Mouse (Mus musculus) G1E (cell line): Measurements from ENCODE around the gene Clasp1. TPM values are rescaled to one million over a fixed set of nuclear protein-coding genes. Genes with fewer than 3 reads are reported as not detected.

Experiments
- ATAC-seq: 2 replicates; pipeline ENCODE4 v1.8.0; 2016; ENCODE audit warnings: mild to moderate bottlenecking; ENCODE audit not compliant: insufficient number of reproducible peaks, poor library complexity, low FRiP score, severe bottlenecking; ENCODE audit errors: extremely low read depth
- DNase-seq: peaks from one replicate; pipeline ENCODE4 v3.0.0; 2012; ENCODE audit warnings: low spot score
- H3K27me3 ChIP-seq: 2 replicates; pipeline ENCODE4 v1.6.1; 2012; ENCODE audit warnings: mild to moderate bottlenecking, low read length, inconsistent platforms; ENCODE audit not compliant: insufficient read depth
- H3K36me3 ChIP-seq: replicated peaks from 2 replicates; pipeline ENCODE3; 2012; ENCODE audit warnings: mild to moderate bottlenecking, inconsistent platforms
- H3K4me1 ChIP-seq: 2 replicates; pipeline ENCODE4 v1.6.1; 2012; ENCODE audit warnings: low read depth, low read length, inconsistent platforms, mixed read lengths; ENCODE audit not compliant: insufficient read depth
- H3K4me3 ChIP-seq: 2 replicates; pipeline ENCODE4 v1.5.1; 2012; ENCODE audit warnings: low read depth, mild to moderate bottlenecking, inconsistent platforms, low read length, moderate library complexity, mixed read lengths
- H3K9me3 ChIP-seq: replicated peaks from 2 replicates; pipeline ENCODE4 v1.6.1; 2012; ENCODE audit warnings: inconsistent platforms
- CTCF ChIP-seq: IDR thresholded peaks from 2 replicates; pipeline ENCODE4 v1.5.1; 2012; ENCODE audit warnings: low read depth, low read length, inconsistent platforms, mixed read lengths
- GATA1 ChIP-seq: IDR thresholded peaks from 2 replicates; pipeline ENCODE4 v1.6.1; 2012; ENCODE audit warnings: borderline replicate concordance, low read length, inconsistent platforms, mixed read lengths
- GATA2 ChIP-seq: IDR thresholded peaks from 2 replicates; pipeline ENCODE4 v1.6.1; 2012; ENCODE audit warnings: low read depth, low read length, inconsistent platforms, borderline replicate concordance
- POLR2AphosphoS5 ChIP-seq: IDR thresholded peaks from 2 replicates; pipeline ENCODE4 v1.6.1; 2012; ENCODE audit warnings: low read depth, low read length, inconsistent platforms; ENCODE audit not compliant: insufficient replicate concordance
- TAL1 ChIP-seq: conservative IDR thresholded peaks from 2 replicates; pipeline ENCODE4 v1.6.1; 2012; ENCODE audit warnings: low read depth, low read length, inconsistent platforms, mixed read lengths
- polyA plus RNA-seq: library from polyadenylated mRNA; stranded (reverse); fragments of >175 nt; gene quantifications from 2 replicates; pipeline ENCODE4 v1.2.3, GENCODE M21; 2012
- total RNA-seq, 2 experiments: library from RNA; stranded (forward) in 1 of 2; stranded (reverse) in 1 of 2; fragments of 200-1000 nt in 1 of 2; fragments of >200 nt in 1 of 2; fragmentation: Nextera tagmentation in 1 of 2; gene quantifications; 2 replicates each; pipeline ENCODE4 v1.2.3; 2014 to 2017

Gene Clasp1
- total and polyA plus RNA-seq, 3 experiments = 39.6 to 86.9 (median 51.2) TPM

DNA sequence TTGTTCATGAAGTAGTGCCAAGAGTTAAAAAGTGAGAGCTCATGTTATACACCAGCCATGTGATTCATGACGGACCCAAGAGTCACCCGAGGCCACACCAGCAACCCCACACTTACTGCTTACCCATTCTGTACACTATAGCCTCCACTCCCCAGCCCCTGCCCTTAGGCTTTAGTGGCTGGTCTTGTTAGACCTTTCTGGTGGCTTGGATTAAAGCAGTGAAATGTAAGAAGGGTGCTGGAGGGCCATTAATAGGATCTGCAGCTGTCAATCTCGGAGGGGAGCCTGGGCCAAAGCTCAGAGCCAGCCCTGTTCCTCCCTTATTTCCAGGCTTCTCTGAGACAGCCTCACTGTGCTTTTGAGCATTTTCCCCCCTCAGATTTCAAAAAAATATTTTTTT lies 56.1 kb downstream of the Clasp1 start:
- no peak for ATAC-seq
- no peak overlapping the region for H3K4me3 ChIP-seq
- no peak for DNase-seq
- TF ChIP-seq CTCF (no peak), POLR2AphosphoS5 (no peak)
- peaks cover 52% of the 10 kb centered on the region for H3K36me3 ChIP-seq
- H3K4me1 ChIP-seq = 0 out of 2 replicates have a peak, but pooled peaks cover 2% of the 10 kb centered on the region
- no peaks in the 10 kb centered on the region for H3K27me3 ChIP-seq
- H3K9me3 ChIP-seq = no peaks in the 10 kb centered on the region

GRCm38 (mm10) chr1:118445441-118445840 lies 56.6 kb downstream of the Clasp1 start:
- TF ChIP-seq CTCF (no peak), GATA2 (no peak), TAL1 (no peak), POLR2AphosphoS5 (no peak), GATA1 (no peak)
- 0 out of 2 replicates have a peak, but pooled peaks cover 2% of the 10 kb centered on the region for H3K4me1 ChIP-seq
- H3K36me3 ChIP-seq = peaks cover 50% of the 10 kb centered on the region
- no peak for DNase-seq
- no peaks in the 10 kb centered on the region for H3K27me3 ChIP-seq
- ATAC-seq = no peak
- H3K4me3 ChIP-seq = no peak overlapping the region
- no peaks in the 10 kb centered on the region for H3K9me3 ChIP-seq

DNA sequence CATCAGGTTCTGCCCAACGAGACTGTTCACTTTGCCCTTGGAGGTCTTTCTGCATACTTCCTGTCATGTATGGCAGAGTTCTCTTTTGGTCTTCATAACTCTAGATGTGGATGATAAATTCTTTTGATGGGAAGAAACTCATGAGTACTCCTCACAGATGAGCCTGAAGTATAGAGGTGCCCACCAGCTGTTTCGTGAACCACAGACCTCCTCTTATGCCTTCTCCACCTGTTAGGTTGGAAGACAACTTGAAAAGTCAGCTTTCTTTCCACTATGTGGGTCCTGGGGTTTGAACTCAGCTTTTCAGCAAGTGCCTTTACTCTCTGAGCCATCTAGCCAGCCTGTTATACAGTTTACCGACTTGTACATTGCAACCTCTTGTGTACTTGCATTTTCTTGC lies 57.1 kb downstream of the Clasp1 start:
- TF ChIP-seq CTCF (no peak), GATA1 (no peak), TAL1 (no peak), GATA2 (no peak), POLR2AphosphoS5 (no peak)
- Histone ChIP-seq H3K4me3 (no peak overlapping the region), H3K27me3 (no peaks in the 10 kb centered on the region), H3K4me1 (0 out of 2 replicates have a peak, but pooled peaks cover 2% of the 10 kb centered on the region), H3K9me3 (no peaks in the 10 kb centered on the region), H3K36me3 (peaks cover 46% of the 10 kb centered on the region)
- ATAC-seq = no peak
- no peak for DNase-seq

- Histone ChIP-seq H3K9me3 (no peaks in the 10 kb centered on the region), H3K27me3 (no peaks in the 10 kb centered on the region), H3K36me3 (peaks cover 44% of the 10 kb centered on the region), H3K4me3 (no peak overlapping the region), H3K4me1 (0 out of 2 replicates have a peak, but pooled peaks cover 3% of the 10 kb centered on the region)
- no peak for DNase-seq
- no peak for ATAC-seq
- no peak for TF ChIP-seq GATA1
- no peak for TF ChIP-seq CTCF
- no peak for TF ChIP-seq TAL1
- no peak for TF ChIP-seq POLR2AphosphoS5
- TF ChIP-seq GATA2 = no peak
These were observed 58.3 kb downstream of the Clasp1 start for GRCm38 (mm10) chr1:118447131-118447530.

GRCm38 (mm10) chr1:118448214-118448613 lies 59.4 kb downstream of the Clasp1 start:
- no peak for DNase-seq
- H3K4me1 ChIP-seq = 0 out of 2 replicates have a peak, but pooled peaks cover 6% of the 10 kb centered on the region
- H3K4me3 ChIP-seq = no peak overlapping the region
- H3K36me3 ChIP-seq = peaks cover 46% of the 10 kb centered on the region
- H3K9me3 ChIP-seq = no peaks in the 10 kb centered on the region
- no peaks in the 10 kb centered on the region for H3K27me3 ChIP-seq
- ATAC-seq = no peak
- TF ChIP-seq GATA1 = no peak
- no peak for TF ChIP-seq TAL1
- TF ChIP-seq POLR2AphosphoS5 = no peak
- no peak for TF ChIP-seq CTCF
- TF ChIP-seq GATA2 = no peak

- Histone ChIP-seq H3K9me3 (no peaks in the 10 kb centered on the region), H3K4me1 (peaks cover 15% of the 10 kb centered on the region), H3K27me3 (no peaks in the 10 kb centered on the region), H3K36me3 (peaks cover 42% of the 10 kb centered on the region), H3K4me3 (no peak overlapping the region)
- ATAC-seq (no peak), DNase-seq (no peak)
- no peak for TF ChIP-seq GATA2
- TF ChIP-seq POLR2AphosphoS5 = no peak
- TF ChIP-seq GATA1 = no peak
- TF ChIP-seq TAL1 = no peak
- TF ChIP-seq CTCF = no peak
These were observed 62.1 kb downstream of the Clasp1 start for GRCm38 (mm10) chr1:118450891-118451450.
